Mouse (Mus musculus): Measurements from ENCODE around the gene Hnrnpd.

DNA sequence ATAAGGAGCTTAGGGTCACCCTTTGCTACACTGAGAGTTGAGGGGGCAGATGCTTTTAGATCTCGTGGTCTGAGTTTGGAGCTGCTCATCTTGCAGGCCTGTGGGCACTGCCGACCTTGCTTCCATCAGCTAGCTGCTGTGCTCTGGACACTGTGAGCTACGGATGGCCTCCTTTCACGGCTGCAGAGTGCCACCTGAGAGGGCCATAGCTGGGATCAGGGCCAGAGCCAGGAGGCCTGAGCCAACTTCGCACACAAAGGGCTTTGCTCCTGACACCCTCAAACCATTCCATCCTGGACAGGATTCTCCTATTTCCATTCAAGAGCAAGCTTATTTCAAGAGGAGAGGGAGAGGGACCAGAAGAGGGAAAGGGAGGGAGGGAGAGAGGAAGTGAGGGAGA is 45.7 kb upstream of the Hnrnpd start:
- TF ChIP-seq CTCF (IDR thresholded peaks at IDR 0.05; ENCODE audit: low read depth) (no peak), EP300 (IDR thresholded peaks at IDR 0.05; ENCODE audit: low read depth) (no peak)

All from heart, postnatal 0 days (tissue).